Mouse (Mus musculus) midbrain, embryonic 13.5 days (tissue): ENCODE data around the gene Umad1. TPM values are rescaled to one million over a fixed set of nuclear protein-coding genes. Genes with fewer than 3 reads are reported as not detected.

Source experiments
- ATAC-seq: fragments of 200-750 bp; cut with Nextera tagmentation; 2 replicates; pipeline ENCODE4 v1.8.0; 2017; ENCODE audit warnings: mild to moderate bottlenecking, moderate TSS enrichment, moderate library complexity
- H3K27ac ChIP-seq: fragments of 300-500 bp; sonication (generic); 2 replicates; pipeline ENCODE4 v1.5.1; 2015; ENCODE audit warnings: inconsistent platforms, mild to moderate bottlenecking, moderate library complexity
- H3K27me3 ChIP-seq: fragments of 300-500 bp; sonication (generic); 2 replicates; pipeline ENCODE4 v1.6.1; 2015; ENCODE audit warnings: mild to moderate bottlenecking, inconsistent platforms
- H3K36me3 ChIP-seq: fragments of 300-500 bp; sonication (generic); 2 replicates; pipeline ENCODE4 v1.6.1; 2015; ENCODE audit warnings: mild to moderate bottlenecking, inconsistent platforms
- H3K4me1 ChIP-seq: fragments of 300-500 bp; sonication (generic); replicated peaks from 2 replicates; pipeline ENCODE4 v1.6.1; 2015; ENCODE audit warnings: inconsistent platforms
- H3K4me2 ChIP-seq: fragments of 300-500 bp; sonication (generic); replicated peaks from 2 replicates; pipeline ENCODE4 v1.6.1; 2015; ENCODE audit warnings: moderate library complexity, mild to moderate bottlenecking, inconsistent platforms
- H3K4me3 ChIP-seq: fragments of 300-500 bp; sonication (generic); replicated peaks from 2 replicates; pipeline ENCODE4 v1.5.1; 2015; ENCODE audit warnings: mild to moderate bottlenecking, inconsistent platforms
- H3K9ac ChIP-seq: fragments of 300-500 bp; sonication (generic); replicated peaks from 2 replicates; pipeline ENCODE4 v1.6.1; 2015; ENCODE audit warnings: mild to moderate bottlenecking, inconsistent platforms
- H3K9me3 ChIP-seq: fragments of 300-500 bp; sonication (generic); 2 replicates; pipeline ENCODE4 v1.6.1; 2016; ENCODE audit warnings: mild to moderate bottlenecking, inconsistent platforms
- WGBS: fragments of 180-500 bp; shearing (Covaris S2); methylation state at CpG from one replicate; pipeline ENCODE4 v1.1.7; 2015; 5-methylcytosine and 5-hydroxymethylcytosine counted together
- polyA plus RNA-seq: library from polyadenylated mRNA; unstranded; fragments of >200 nt; fragmentation: Nextera tagmentation; extraction: Ambion mirVana; gene quantifications from 2 replicates; pipeline ENCODE4 v1.2.1, GENCODE M21; 2015

The Umad1 gene
- polyA plus RNA-seq, 1 experiment from 2014 or later: 43.1 TPM

GRCm38 (mm10) chr6:8489266-8489665 is 230.2 kb downstream of the Umad1 start:
- ATAC-seq: no peak
- H3K36me3 ChIP-seq: no peaks in the 10 kb centered on the region
- H3K4me2 ChIP-seq: no peak overlapping the region
- 63% methylated on average over 7 of the region's 7 CpGs for WGBS
- H3K4me3 ChIP-seq: no peak overlapping the region
- no peaks in the 10 kb centered on the region for H3K9me3 ChIP-seq
- no peaks in the 10 kb centered on the region for H3K27me3 ChIP-seq
- no peak overlapping the region for H3K9ac ChIP-seq
- H3K4me1 ChIP-seq: peaks cover 19% of the 10 kb centered on the region
- no peak overlapping the region for H3K27ac ChIP-seq

GRCm38 (mm10) chr6:8489938-8490585 is 231.0 kb downstream of the Umad1 start:
- no peak overlapping the region for H3K9ac ChIP-seq
- ATAC-seq: no peak
- H3K36me3 ChIP-seq: no peaks in the 10 kb centered on the region
- WGBS: 81% methylated on average over 1 of the region's 1 CpGs
- H3K4me3 ChIP-seq: no peak overlapping the region
- no peaks in the 10 kb centered on the region for H3K27me3 ChIP-seq
- H3K27ac ChIP-seq: no peak overlapping the region
- peaks cover 19% of the 10 kb centered on the region for H3K4me1 ChIP-seq
- H3K4me2 ChIP-seq: no peak overlapping the region
- H3K9me3 ChIP-seq: no peaks in the 10 kb centered on the region

GRCm38 (mm10) chr6:8492248-8492647 is 233.2 kb downstream of the Umad1 start:
- Histone ChIP-seq H3K36me3 (no peaks in the 10 kb centered on the region), H3K9ac (no peak overlapping the region), H3K4me2 (no peak overlapping the region), H3K9me3 (no peaks in the 10 kb centered on the region), H3K4me3 (no peak overlapping the region), H3K4me1 (peaks cover 6% of the 10 kb centered on the region), H3K27me3 (no peaks in the 10 kb centered on the region), H3K27ac (no peak overlapping the region)
- 94% methylated on average over 3 of the region's 3 CpGs for WGBS
- no peak for ATAC-seq

GRCm38 (mm10) chr6:8495109-8495826 is 236.2 kb downstream of the Umad1 start:
- Histone ChIP-seq H3K9me3 (no peaks in the 10 kb centered on the region), H3K4me1 (no peaks in the 10 kb centered on the region), H3K4me2 (no peak overlapping the region), H3K27me3 (no peaks in the 10 kb centered on the region), H3K4me3 (no peak overlapping the region), H3K9ac (no peak overlapping the region), H3K27ac (no peak overlapping the region), H3K36me3 (no peaks in the 10 kb centered on the region)
- ATAC-seq: no peak
- WGBS: 90% methylated on average over 5 of the region's 5 CpGs

- no peaks in the 10 kb centered on the region for H3K9me3 ChIP-seq
- no peaks in the 10 kb centered on the region for H3K27me3 ChIP-seq
- H3K4me1 ChIP-seq: no peaks in the 10 kb centered on the region
- H3K4me3 ChIP-seq: no peak overlapping the region
- 82% methylated on average over 4 of the region's 4 CpGs for WGBS
- H3K27ac ChIP-seq: no peak overlapping the region
- no peak overlapping the region for H3K9ac ChIP-seq
- no peak for ATAC-seq
- H3K36me3 ChIP-seq: no peaks in the 10 kb centered on the region
- H3K4me2 ChIP-seq: no peak overlapping the region
Measured at GRCm38 (mm10) chr6:8495827-8496222, 236.7 kb downstream of the Umad1 start.

GRCm38 (mm10) chr6:8497234-8497867 is 238.3 kb downstream of the Umad1 start:
- 80% methylated on average over 6 of the region's 6 CpGs for WGBS

GRCm38 (mm10) chr6:8497868-8498257 is 238.8 kb downstream of the Umad1 start:
- no peaks in the 10 kb centered on the region for H3K4me1 ChIP-seq
- WGBS: 84% methylated on average over 6 of the region's 6 CpGs
- no peak for ATAC-seq
- H3K9me3 ChIP-seq: 0 out of 2 replicates have a peak, but pooled peaks cover 3% of the 10 kb centered on the region
- no peak overlapping the region for H3K9ac ChIP-seq
- H3K27ac ChIP-seq: no peak overlapping the region
- H3K4me2 ChIP-seq: no peak overlapping the region
- no peaks in the 10 kb centered on the region for H3K36me3 ChIP-seq
- no peaks in the 10 kb centered on the region for H3K27me3 ChIP-seq
- no peak overlapping the region for H3K4me3 ChIP-seq

More at GRCm38 (mm10) chr6:8497234-8497867, 238.3 kb downstream of the Umad1 start:
- no peak overlapping the region for H3K9ac ChIP-seq
- no peaks in the 10 kb centered on the region for H3K27me3 ChIP-seq
- H3K4me1 ChIP-seq: no peaks in the 10 kb centered on the region
- 0 out of 2 replicates have a peak, but pooled peaks cover 3% of the 10 kb centered on the region for H3K9me3 ChIP-seq
- no peak for ATAC-seq
- H3K4me2 ChIP-seq: no peak overlapping the region
- H3K36me3 ChIP-seq: no peaks in the 10 kb centered on the region
- H3K4me3 ChIP-seq: no peak overlapping the region
- H3K27ac ChIP-seq: no peak overlapping the region

- Histone ChIP-seq H3K4me2 (no peak overlapping the region), H3K27ac (no peak overlapping the region), H3K9me3 (0 out of 2 replicates have a peak, but pooled peaks cover 3% of the 10 kb centered on the region), H3K9ac (no peak overlapping the region), H3K27me3 (no peaks in the 10 kb centered on the region), H3K4me1 (no peaks in the 10 kb centered on the region), H3K36me3 (no peaks in the 10 kb centered on the region), H3K4me3 (no peak overlapping the region)
- ATAC-seq: no peak
- 88% methylated on average over 3 of the region's 3 CpGs for WGBS
Measured at GRCm38 (mm10) chr6:8498961-8499360, 239.9 kb downstream of the Umad1 start.

GRCm38 (mm10) chr6:8503953-8504352 is 244.9 kb downstream of the Umad1 start:
- Histone ChIP-seq H3K9me3 (0 out of 2 replicates have a peak, but pooled peaks cover 3% of the 10 kb centered on the region), H3K4me3 (no peak overlapping the region), H3K27ac (no peak overlapping the region), H3K9ac (no peak overlapping the region), H3K27me3 (no peaks in the 10 kb centered on the region), H3K4me2 (no peak overlapping the region), H3K4me1 (peaks cover 7% of the 10 kb centered on the region), H3K36me3 (no peaks in the 10 kb centered on the region)
- 31% methylated on average over 3 of the region's 3 CpGs for WGBS
- ATAC-seq: no peak

GRCm38 (mm10) chr6:8504521-8505228 is 245.6 kb downstream of the Umad1 start:
- 80% methylated on average over 6 of the region's 6 CpGs for WGBS
- Histone ChIP-seq H3K4me1 (peaks cover 7% of the 10 kb centered on the region), H3K9ac (no peak overlapping the region), H3K27ac (no peak overlapping the region), H3K36me3 (no peaks in the 10 kb centered on the region), H3K4me2 (no peak overlapping the region), H3K4me3 (no peak overlapping the region), H3K27me3 (no peaks in the 10 kb centered on the region), H3K9me3 (0 out of 2 replicates have a peak, but pooled peaks cover 3% of the 10 kb centered on the region)
- ATAC-seq: no peak

GRCm38 (mm10) chr6:8506631-8507030 is 247.5 kb downstream of the Umad1 start:
- no peak for ATAC-seq
- H3K36me3 ChIP-seq: no peaks in the 10 kb centered on the region
- H3K27ac ChIP-seq: no peak overlapping the region
- no peaks in the 10 kb centered on the region for H3K27me3 ChIP-seq
- peaks cover 13% of the 10 kb centered on the region for H3K4me1 ChIP-seq
- H3K9me3 ChIP-seq: no peaks in the 10 kb centered on the region
- no peak overlapping the region for H3K4me2 ChIP-seq
- H3K9ac ChIP-seq: no peak overlapping the region
- H3K4me3 ChIP-seq: no peak overlapping the region
